Mouse (Mus musculus): ENCODE data around the gene Morn1.
A peak's percentile ranks its signal among the peaks of the same experiment; 100 is the strongest.

Morn1 gene

DNA sequence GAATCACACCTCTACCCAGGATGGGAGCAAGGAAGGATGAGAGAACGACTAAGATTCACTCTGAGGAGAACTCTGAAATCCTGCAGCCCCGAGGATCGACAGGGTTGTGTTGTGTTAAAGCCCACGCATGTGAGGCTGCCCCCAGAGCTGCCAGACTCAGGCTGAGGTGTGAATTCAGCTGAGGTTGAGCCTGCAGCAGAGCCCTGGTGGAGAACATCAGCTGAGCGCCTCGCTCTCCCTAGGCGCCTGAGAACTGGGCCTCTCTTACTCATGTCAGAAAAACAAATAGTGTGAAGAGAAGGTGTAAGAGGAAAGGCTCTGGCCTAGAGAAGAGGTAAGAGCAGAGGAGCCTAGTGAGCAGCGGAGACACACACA is 72.2 kb downstream of the Morn1 start:
- no peak for DNase-seq (ENCODE audit: low spot score in 2 of 2)

DNA sequence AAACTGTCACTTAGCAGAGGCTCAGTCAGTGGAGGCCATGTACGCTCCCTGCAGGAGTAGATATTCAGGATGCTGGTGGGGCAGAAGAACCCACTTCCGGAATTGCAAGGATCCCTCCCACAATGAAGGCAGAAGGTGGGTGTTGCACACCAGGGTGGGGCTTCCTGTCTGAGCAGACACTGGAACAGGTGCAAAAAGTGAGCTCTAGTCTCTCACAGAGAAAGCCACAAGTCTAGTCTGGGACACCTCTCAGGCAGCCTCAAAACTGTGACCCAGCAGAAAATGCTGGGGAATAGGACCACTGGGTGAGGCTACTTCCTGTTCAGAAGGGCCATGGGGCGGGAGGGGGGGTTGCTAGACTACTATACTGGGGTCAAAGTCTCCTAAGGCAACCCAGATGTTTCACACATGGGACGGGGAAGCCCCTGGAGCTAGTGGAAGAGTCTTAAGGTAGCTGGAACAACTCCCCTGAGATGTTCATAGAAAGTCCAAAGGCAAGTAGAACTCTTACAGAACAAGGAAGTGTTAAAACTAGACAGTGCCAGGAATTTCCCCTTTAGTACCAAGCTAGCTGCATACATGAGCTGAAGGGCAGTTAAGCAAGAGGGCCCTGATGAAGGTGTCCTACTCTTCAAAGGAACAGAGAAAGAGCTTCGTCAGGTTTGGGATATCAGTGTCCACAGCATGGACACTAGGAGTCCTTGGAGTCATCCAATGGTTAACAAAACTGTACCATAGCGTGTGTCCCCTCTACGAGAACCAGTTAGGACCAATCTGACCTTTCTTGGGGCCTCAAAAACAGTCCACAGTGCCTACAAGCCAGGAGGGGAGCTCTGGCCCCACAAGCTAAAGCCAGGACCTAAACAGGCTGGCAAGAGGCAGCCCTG is 76.3 kb downstream of the Morn1 start:
- no peak for DNase-seq (ENCODE audit: low spot score in 2 of 2)

DNA sequence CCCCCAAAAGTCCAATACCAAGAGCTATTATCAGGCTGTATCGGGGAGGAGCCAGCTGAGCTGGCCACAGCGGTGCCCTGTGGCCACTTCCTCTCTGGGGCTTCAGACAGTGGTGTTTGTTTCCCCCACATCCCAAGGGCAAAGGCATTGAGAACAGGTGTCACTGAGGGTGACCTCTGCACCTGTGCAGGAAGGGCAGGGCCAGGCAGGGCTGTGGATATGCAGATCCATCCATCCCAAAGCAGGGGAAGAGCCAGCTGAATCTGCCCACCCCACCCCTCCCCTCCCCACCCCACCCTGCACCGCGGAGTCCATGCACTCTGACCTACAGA is 76.9 kb downstream of the Morn1 start:
- DNase-seq (ENCODE audit: low spot score in 2 of 2), result no peak

DNA sequence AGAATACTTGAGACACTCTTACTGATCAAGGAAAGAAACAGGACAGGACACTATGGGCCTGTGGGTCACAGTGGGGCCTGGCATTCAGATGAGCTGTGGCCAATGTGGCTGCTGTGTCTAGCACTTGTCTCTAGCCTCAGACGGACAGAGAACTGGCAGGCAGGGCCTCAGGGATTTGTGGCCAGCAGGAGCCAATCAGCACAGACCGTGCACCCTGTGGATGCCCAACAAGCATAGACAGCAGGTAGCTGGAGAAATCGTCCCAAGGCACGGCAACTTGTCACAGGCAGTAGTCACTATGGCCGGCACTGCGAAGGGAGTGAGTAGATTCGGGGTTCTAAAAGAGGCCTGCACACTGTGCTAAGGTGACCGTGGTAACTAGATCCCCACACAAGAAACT is 77.3 kb downstream of the Morn1 start:
- DNase-seq (ENCODE audit: low spot score in 2 of 2), result no peak

DNA sequence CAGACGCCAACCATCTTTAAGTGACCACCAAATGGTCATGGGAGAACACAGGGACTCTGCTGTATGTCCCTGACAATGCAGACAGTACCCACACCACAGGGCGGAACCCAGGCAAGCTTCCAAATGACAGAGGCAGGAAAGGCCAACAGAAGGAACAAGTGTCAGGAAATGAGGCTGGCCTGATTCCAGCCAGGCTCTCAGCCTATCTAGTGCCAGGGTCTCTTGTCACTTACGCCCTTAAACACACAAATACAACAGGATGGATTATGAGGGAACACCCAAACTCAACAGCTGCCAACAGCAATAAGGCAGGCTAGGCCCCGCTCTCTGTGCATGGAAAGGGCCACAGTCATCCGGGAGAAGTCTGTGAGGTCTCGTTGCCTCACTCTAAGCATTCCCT is 78.2 kb downstream of the Morn1 start:
- no peak for DNase-seq (ENCODE audit: low spot score in 2 of 2)

DNA sequence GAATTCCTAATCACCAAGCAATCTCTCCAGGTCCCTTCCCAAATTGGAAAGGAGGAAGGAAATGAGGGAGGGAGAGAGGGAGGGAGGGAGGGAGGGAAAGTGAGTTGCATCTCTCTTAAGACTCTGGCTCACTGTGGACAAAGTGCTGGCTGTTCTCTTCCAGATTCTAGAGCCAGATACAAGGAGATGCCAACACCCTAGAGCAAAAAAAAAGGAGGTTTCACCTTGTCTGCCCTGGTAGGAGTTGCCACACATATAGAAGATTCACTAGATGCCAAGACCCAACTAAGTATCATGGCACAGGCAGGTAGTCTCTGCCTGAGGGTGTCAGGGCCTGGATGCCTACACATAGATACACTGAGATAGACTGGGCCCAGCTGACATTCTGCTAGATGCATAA is 79.5 kb downstream of the Morn1 start:
- DNase-seq (ENCODE audit: low spot score in 2 of 2), result no peak

DNA sequence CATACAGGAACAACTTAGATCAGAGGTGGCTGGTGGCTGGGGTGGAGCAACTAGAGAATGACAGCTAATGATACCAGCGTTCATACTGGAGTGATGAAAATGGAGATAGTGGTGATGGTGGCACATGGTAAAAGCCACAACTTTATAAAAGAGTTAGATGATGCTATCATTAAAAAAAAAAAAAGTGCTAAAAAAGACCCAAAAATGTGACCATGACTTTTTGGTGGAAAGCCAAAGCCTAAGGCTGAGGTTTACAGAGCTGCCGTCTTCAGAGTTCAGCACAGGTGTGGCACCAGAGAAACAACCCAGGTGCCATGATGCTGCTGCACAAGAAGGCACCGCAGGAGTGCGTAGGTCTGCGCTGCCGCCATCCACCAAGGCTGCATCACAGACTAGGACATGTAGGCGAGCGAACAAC is 82.5 kb downstream of the Morn1 start:
- DNase-seq (ENCODE audit: low spot score in 2 of 2), result no peak

DNA sequence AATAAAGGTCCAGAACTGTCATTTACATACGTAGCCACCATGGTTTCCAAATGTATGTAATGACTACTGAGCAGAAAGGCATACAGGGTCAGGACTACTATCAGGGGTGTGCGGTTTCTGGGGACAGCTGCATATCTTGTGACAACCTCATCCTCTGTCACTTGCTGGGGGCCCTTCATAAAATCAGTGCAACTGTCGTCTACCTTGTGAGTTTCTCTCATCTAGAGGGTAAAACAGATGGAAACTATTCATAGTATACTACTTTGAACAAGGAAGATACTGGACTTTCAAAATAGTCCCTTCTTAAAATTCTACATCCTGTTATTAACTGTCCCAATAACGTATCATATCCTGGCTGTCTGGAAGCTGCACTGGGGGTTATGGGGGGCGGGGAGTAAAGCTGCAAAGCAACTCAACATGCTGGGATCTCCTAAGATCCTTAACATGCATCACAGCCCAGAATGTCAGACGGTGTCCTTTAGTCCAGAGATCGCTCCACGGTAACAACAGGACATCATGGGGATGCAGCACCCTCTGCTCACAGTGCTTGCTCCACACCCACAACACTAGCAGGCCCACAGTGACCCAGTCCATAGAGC is 84.3 kb downstream of the Morn1 start:
- DNase-seq (ENCODE audit: low spot score in 2 of 2), result no peak

DNA sequence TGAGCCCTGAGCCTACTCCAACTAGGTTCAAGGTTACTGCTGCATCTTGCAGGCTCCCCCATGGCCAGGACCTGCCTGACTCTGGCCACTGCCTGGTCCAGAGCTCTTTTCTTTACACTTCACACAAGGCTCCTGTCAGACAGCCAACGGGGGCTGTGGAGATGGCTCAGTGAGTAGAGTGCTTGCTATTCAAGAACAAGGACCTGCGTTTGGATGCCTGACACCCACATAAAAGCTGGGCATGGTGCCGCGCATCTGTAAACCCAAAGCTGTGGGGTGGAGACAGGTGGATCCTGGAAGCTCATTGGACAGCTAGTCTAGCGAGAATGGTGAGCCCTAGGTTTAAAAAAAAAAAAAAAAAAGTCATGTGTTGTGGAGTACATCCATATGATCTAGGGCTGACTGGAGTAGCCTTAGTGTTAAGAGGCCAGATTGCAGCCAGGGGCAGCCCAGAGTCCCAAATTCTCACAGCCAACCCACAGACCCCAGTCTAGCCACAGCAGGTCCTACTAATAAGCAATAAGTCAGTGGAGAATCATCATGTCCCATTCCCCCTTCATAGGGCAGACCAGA is 85.7 kb downstream of the Morn1 start:
- DNase-seq (ENCODE audit: low spot score in 2 of 2), result no peak

DNA sequence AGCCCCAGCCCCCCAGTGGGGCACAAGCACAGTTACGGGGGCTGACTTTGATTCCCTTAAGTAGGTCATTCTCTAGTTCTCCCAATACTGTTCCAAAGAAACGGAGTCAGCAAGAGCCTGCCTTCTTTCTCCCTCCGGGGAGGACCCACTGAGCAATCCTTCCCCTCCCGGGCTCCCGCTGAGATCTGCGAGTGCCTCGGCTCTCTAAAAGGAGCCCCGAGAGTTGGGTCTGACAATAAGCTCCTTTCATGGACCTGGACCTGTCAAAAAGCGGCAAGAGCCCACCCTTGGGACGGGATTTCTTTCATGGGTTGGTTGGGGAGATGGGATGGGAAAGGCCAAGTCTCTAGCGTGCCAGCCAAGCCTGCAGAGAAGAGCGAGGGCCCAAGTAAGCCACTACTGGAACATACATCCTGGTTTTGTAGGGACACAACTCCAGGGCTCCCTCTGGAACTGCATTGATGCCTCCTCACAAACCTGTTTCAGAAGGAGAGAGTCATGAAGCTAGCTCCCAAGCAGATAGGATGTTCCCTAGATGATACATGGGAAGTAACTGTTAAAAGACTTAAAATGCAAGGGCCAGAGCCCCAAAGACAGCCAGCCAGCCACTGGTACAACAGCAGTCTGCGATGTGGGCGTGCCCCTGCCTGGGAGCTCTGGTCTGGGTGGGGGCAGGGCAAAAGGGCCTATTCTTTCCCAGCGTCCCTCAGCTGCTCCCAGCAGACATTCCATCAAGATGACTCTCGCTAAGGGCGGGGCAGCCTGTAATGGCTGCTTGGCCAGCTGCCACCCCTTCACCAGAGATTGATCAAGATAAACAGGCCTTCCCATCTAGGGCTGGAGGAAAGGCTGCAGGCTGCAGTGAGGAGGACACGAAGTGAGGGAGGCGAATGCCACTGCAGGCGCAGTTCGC is 86.8 kb downstream of the Morn1 start:
- peak; percentile 46 to 71 for DNase-seq (ENCODE audit: low spot score in 2 of 2)

DNA sequence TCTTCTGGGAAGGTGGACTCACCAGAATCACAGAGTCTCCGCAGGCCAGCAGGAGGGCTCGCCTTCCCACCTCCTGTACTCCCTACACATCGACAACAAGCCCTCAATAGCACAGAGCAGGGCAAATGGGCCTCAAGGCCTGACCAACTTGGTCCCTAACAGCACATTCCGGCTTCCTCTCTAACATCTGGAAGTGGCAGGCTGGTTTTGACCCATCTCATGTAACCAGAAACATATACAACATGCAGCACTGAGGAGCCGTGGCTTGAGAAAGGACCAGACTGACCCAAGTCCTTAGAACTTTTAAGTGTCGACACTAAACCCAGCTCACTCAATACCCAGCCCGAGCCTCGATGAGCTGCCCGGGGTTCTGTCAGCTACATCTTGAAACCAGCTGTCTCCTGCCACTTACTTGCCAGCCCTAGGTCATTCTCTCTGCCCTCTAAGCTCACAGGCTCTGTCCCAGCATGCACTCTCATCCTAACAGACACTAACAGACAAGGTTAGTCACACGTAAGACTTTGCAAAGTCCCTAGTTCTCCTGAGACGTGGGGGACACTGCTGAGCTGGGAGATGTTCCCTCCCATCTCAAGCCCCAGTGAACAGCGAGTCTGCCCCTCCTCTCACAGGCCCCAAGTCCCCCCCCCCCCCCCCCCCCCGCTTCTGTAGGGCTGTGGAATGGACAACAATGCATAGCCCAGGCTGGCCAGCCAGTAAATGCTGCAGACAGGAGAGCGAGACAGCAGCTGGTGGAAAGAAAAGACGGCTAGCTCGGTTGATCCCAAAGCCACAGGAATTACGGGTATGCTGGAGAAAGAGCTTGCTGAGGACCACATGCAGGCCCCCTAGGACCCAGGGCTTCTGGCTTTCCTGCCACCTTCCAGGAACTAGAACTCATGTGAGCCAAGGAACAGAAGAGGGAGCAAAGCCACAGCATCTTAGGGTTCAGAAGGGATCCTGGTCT is 87.7 kb downstream of the Morn1 start:
- no peak for DNase-seq (ENCODE audit: low spot score in 2 of 2)

DNA sequence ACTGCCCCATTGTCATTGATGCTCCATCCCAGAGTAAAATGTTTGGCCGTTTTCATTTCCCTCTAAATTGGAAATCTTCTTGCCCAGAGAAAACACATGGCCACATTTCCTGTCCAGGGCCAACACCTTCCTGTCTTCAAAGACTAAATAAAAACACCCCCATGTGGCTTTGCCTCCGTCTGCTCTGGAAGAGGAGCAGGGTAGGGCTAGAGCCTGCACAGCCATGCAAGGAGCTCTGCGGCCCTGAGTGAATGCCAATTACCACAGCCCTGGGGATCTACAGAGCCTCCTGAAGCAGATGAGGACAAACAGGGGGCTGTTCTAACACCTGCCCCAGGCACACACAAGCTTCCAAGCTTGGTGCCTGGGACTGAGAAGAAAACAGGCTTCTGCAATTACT is 89.8 kb downstream of the Morn1 start:
- no peak for DNase-seq (ENCODE audit: low spot score in 2 of 2)

DNA sequence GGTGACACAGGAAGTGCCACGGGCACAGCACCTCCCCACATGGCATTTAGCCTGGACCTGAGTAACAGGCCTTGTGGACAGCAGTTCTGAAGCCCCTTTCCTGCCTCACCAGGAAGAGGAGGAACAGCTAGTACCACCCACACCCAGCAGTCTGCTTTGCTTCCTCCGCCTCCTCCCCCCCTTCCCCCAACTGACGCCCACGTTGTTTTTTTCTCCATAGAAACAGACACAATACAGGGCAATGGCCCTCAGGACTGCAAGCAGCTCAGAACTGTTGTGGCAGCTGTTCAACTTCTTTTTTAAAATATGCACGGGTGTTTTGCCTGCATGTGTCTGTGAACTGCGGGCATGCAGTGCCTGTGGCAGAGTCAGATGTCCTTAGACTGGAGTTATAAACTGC is 91.9 kb downstream of the Morn1 start:
- no peak for DNase-seq (ENCODE audit: low spot score in 2 of 2)

DNA sequence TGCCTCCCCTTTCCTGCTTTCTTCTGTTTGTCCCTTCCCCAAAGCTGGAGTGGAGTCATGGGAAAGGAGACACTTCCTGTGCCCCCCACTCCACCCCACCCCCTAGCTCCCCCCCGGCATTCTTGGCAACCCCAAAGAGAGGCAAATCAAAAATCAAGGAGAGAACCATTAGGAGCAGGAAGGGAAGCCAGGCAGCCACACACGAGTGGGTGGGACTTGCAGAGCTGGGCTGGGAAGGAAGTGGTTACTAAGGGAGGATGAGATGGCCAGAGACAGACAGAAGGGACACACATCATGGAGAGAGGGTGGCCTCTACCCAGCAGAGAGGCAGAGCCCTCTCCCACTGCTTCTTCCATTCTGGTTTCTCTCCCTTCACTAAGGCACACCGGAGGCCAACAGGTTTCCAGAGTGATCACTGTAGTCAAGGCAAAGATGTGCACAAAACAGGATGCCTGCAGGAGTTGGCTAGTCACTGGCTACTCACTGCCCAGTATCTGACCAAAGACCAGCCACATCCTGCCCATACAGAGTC is 92.7 kb downstream of the Morn1 start:
- DNase-seq (ENCODE audit: low spot score in 2 of 2), result no peak

DNA sequence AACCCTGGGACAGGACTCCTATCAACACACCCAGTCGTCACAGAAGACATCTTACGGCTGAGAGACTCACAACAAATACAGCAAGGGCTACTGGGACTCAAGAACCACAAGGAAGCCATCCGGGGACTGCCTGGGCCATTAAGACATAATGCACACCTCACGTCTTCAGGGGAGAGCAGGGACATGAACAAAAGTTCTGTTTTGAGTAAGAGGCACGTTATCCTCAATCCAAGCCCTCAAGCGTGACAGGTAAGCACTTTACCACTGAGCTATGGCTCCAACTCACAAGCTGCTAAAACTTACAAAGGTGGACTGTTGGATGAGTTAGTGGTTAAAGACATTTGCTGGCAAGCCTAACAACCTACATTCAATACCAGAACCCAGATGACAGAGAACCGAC is 96.8 kb downstream of the Morn1 start:
- no peak for DNase-seq (ENCODE audit: low spot score in 2 of 2)

DNA sequence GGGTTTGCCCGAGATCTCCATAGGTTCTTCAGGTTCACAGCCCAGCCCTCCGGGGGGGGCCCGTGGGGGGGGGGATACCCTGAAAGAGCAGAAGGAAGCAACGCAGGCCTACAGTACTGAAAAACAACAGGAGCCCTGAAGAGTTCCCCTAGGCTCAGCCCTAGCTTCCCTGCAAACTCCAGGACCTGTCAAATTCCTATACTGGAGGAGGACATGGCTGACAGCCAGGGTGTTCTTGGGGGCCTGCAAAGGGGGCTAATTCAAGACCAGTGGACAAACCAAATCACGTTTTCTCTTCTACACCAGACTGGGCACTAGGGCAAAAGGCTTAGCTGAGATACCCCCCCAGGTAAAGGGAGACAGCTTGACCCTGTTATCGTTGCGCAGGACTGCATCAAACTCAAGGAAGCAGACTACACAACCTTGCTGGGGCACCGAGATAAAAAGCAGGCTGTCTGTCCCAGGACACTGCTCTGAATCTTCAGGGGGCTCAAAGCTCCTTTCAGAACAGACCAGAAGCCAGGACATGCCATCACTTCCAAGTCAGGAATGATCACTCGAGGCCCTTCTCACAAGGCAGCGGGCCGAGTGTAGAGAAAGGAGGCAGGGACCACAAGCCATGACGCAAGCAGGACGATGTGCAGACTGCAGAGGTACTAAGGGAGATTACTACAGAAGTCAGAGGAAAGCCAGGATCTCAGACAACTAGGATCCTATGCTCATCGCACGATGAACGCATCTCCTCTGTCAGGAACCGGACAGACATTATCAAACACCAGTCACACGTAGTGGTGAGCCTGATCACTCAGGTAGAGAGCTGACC is 98.1 kb downstream of the Morn1 start:
- DNase-seq (ENCODE audit: low spot score in 2 of 2), result no peak

DNA sequence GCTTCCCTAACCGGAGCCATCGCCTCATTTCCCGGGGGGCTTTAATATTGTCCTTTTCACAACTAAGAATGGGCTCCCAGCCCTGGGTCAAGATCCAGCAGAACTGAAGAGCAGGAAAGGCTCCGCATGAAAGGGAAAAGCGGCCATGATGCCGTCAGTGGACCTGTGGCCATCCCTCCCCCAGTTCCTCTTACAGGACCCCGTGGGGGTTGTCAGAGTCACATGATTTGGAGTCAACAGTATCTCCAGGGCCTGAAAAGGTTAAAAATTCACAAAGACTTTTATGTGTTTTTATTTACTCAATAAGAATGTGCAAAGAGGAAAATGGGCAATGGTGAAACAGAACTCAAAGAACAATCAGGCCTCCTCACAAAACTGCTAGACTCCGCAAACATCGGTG is 99.5 kb downstream of the Morn1 start:
- no peak for DNase-seq (ENCODE audit: low spot score in 2 of 2)

DNA sequence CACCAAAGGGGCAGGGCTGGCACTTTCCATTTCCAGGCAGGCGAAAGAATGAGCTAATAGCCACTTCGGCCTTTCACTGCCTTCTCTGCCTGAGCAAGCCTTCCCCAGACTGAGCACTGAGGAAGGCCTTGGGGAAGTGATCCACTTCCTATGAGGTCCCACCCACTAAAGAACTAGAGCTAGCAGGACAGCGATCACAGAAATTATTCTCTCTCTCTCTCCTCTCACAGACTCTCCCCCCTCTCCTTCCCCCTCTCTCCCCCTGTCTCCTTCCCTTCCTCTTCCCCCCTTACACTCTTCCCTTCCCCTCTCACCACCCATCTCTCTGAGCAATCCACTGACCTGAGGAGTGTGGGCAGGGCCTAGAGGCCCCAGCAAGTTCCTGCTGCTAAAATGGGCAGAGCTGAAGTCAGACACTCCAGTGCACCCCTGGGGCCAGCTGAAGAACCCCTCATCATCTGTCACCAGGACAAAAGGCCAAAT is 100.9 kb downstream of the Morn1 start:
- no peak for DNase-seq (ENCODE audit: low spot score in 2 of 2)

DNA sequence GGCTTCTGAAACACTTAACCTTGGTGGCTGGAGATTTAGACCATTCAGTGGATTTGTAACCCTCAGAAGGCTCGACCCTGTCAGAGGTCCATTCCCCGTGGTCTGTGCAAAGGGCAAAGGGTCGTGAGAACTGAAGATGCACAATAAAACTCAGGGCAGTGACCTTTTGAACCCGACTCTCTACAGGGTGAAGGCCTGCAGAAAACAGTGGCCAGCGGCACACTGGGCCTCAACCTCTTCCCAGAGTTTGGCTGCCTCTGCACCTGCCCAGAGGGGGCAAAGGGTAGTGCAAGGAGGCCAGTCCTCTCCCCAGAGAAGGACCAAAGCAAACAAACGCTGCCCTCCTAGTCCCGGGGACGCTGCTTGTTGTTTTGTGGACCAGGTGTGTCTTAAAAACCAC is 102.0 kb downstream of the Morn1 start:
- no peak for DNase-seq (ENCODE audit: low spot score in 2 of 2)

DNA sequence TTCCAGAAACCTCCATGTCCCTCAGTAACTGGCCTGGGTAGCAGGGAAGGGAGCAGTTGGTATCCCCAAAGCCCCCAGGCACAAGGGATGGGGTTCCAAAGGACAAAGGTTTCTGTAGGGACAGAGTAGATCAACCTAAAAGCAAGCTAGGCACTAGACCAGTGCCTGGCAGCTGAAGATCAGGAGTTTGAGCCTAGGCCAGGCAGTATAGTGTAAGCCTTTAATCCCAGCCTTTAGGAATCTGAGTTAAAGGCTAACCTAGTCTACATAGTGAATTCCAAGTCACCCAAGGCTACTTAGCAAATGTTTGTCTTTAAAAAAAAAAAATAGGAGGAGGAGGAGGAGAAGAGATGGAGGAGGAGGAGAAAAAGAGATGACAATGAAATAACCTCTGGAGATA is 102.4 kb downstream of the Morn1 start:
- DNase-seq (ENCODE audit: low spot score in 2 of 2), result no peak

All from frontal cortex, postnatal 14 days (tissue).